Mouse (Mus musculus) neural tube, embryonic 12.5 days (tissue): ENCODE results near the gene Lmod3. TPM values are rescaled to one million over a fixed set of nuclear protein-coding genes. Genes with fewer than 3 reads are reported as not detected.

Source experiments
- ATAC-seq: fragments of 200-750 bp; cut with Nextera tagmentation; 2 replicates; pipeline ENCODE4 v1.8.0; 2017; ENCODE audit warnings: low read depth, mild to moderate bottlenecking, moderate TSS enrichment, moderate library complexity; ENCODE audit not compliant: low FRiP score
- H3K27ac ChIP-seq: fragments of 300-500 bp; sonication (generic); 2 replicates; pipeline ENCODE4 v1.5.1; 2016
- H3K27me3 ChIP-seq: fragments of 300-500 bp; sonication (generic); replicated peaks from 2 replicates; pipeline ENCODE4 v1.6.1; 2016; ENCODE audit warnings: mild to moderate bottlenecking
- H3K36me3 ChIP-seq: fragments of 300-500 bp; sonication (generic); 2 replicates; pipeline ENCODE4 v1.6.1; 2016; ENCODE audit warnings: mild to moderate bottlenecking
- H3K4me1 ChIP-seq: fragments of 300-500 bp; sonication (generic); 2 replicates; pipeline ENCODE4 v1.6.1; 2016
- H3K4me2 ChIP-seq: fragments of 300-500 bp; sonication (generic); replicated peaks from 2 replicates; pipeline ENCODE4 v1.6.1; 2016; ENCODE audit warnings: mild to moderate bottlenecking
- H3K4me3 ChIP-seq: fragments of 300-500 bp; sonication (generic); 2 replicates; pipeline ENCODE4 v1.5.1; 2016
- H3K9ac ChIP-seq: fragments of 300-500 bp; sonication (generic); 2 replicates; pipeline ENCODE4 v1.6.1; 2016; ENCODE audit warnings: mild to moderate bottlenecking
- H3K9me3 ChIP-seq: fragments of 300-500 bp; sonication (generic); 2 replicates; pipeline ENCODE4 v1.6.1; 2016; ENCODE audit warnings: mild to moderate bottlenecking
- WGBS: fragments of 180-500 bp; shearing (Covaris S2); methylation state at CpG from one replicate; pipeline ENCODE4 v1.1.7; 2016; 5-methylcytosine and 5-hydroxymethylcytosine counted together
- polyA plus RNA-seq: library from polyadenylated mRNA; unstranded; fragments of >200 nt; fragmentation: Nextera tagmentation; extraction: Ambion mirVana; gene quantifications from 2 replicates; pipeline ENCODE4 v1.2.1, GENCODE M21; 2016

Lmod3 gene
- polyA plus RNA-seq, 1 experiment from 2014 or later: 1.8 TPM

DNA sequence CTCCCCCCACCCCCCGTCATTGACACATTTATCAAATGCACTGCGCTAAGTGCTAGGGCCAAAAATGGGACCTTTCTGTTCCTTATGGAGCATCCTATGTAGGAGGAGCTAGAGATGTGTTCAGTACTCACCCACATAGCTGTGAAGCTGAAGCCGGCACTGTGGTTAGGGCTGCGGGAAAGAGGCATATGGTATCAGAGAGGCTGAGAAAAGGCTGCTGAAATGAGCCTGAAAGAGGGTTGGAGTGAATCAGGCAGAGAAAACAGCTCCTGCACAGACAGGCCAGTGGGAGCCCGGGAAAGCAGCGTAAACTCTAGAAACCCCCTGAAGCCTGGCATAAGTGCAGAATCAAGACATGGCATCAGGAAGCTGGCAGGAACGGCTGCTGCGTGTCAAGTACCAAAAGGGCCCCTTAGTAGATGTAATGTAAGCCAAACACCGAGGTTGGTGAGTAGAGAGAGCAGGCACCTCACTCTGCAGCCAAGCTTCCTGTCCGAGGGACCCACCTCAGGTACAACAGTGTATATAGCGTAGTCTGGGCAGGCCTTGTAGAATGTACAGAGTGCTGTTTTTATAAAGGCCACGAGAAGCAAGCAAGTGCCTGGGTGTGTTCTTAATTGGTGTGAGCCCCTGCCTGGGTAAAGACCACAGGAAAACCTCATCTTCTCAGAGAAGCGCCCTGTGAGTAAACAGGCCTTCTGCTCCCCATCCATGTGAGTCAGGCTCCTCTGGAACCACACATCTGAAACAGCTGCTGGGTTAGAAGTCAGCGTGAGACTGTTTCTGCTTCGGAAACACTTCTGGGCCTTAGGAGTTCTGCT lies 31.1 kb downstream of the Lmod3 start:
- Histone ChIP-seq H3K4me3 (no peak overlapping the region), H3K27ac (no peak overlapping the region), H3K4me2 (no peak overlapping the region), H3K27me3 (no peaks in the 10 kb centered on the region), H3K9ac (no peak overlapping the region), H3K9me3 (no peaks in the 10 kb centered on the region), H3K36me3 (no peaks in the 10 kb centered on the region; the same call in 1 of the 2 replicates), H3K4me1 (peaks cover 12% of the 10 kb centered on the region)
- no peak for ATAC-seq
- WGBS: 74% methylated on average over 15 of the region's 15 CpGs

- H3K9me3 ChIP-seq: no peaks in the 10 kb centered on the region
- H3K27me3 ChIP-seq: no peaks in the 10 kb centered on the region
- no peak overlapping the region for H3K4me3 ChIP-seq
- H3K27ac ChIP-seq: no peak overlapping the region
- ATAC-seq: no peak
- peaks cover 6% of the 10 kb centered on the region; the same call in 1 of the 2 replicates for H3K4me1 ChIP-seq
- H3K36me3 ChIP-seq: no peaks in the 10 kb centered on the region
- H3K4me2 ChIP-seq: no peak overlapping the region
- WGBS: 61% methylated on average over 5 of the region's 5 CpGs
- H3K9ac ChIP-seq: no peak overlapping the region
Measured at GRCm38 (mm10) chr6:97220672-97221071, 31.9 kb downstream of the Lmod3 start.

DNA sequence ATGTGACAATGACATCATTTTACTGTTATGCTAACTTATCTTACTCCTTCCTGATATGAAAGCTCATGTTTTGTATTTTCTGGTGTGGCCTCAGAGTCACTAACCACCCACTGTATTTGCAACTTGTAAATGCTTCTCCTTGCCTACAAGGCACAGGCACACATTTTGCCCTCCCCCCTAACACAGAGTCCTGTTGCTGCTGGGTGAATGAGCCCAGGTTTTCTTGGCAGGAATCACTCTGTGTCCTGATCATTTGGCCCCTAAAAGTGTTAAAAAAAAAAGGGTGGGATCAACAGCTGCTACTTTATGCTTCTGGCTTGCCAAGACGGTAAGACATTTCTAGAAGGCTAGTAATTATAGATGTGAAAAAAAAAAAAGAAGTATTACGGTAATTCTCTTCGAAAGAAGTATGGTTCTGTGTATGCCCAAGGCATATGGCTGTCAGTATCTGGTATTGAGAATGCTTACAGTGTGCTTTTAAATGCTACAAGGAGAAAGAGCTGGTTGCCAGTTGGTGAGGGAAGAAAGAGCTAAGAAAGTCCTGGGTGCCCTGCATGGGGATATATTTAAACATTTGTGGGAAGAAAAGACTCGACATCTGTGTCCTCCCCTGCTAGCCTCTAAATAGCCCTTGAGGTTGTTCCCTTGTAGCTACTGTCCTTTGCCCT lies 36.3 kb downstream of the Lmod3 start:
- ATAC-seq: no peak
- 83% methylated on average over 4 of the region's 4 CpGs for WGBS
- no peak overlapping the region for H3K4me2 ChIP-seq
- H3K27me3 ChIP-seq: no peaks in the 10 kb centered on the region
- no peaks in the 10 kb centered on the region for H3K9me3 ChIP-seq
- H3K4me3 ChIP-seq: no peak overlapping the region
- no peak overlapping the region for H3K27ac ChIP-seq
- H3K4me1 ChIP-seq: peaks cover 9% of the 10 kb centered on the region
- no peak overlapping the region for H3K9ac ChIP-seq
- peaks cover 8% of the 10 kb centered on the region for H3K36me3 ChIP-seq

DNA sequence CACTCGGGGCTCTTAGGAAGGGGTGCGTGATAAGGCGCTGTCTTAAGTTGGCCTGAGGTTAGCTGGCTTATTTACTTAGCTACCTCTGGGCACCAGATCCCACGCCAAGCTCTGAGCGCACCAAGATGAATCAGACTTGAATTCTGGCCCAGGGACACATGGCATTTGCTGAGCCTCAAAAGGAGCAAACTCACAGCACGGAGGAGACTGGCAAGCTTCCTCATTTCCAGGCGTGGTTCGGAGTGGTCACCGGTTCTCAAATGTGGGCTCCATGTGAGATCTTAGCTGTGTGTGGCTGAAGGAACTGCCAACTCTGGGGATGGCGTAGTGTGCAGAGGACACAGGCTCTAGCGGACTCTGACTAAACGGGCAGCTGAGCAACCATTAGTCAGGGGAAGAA lies 40.6 kb downstream of the Lmod3 start:
- Histone ChIP-seq H3K27me3 (no peaks in the 10 kb centered on the region), H3K4me1 (peaks cover 15% of the 10 kb centered on the region), H3K9ac (peak overlapping the region; percentile 59; the same call in 1 of the 2 replicates), H3K4me2 (peak overlapping the region; percentile 70), H3K4me3 (no peak overlapping the region), H3K36me3 (peaks cover 8% of the 10 kb centered on the region), H3K27ac (no peak overlapping the region), H3K9me3 (no peaks in the 10 kb centered on the region)
- no peak for ATAC-seq
- 79% methylated on average over 12 of the region's 12 CpGs for WGBS

DNA sequence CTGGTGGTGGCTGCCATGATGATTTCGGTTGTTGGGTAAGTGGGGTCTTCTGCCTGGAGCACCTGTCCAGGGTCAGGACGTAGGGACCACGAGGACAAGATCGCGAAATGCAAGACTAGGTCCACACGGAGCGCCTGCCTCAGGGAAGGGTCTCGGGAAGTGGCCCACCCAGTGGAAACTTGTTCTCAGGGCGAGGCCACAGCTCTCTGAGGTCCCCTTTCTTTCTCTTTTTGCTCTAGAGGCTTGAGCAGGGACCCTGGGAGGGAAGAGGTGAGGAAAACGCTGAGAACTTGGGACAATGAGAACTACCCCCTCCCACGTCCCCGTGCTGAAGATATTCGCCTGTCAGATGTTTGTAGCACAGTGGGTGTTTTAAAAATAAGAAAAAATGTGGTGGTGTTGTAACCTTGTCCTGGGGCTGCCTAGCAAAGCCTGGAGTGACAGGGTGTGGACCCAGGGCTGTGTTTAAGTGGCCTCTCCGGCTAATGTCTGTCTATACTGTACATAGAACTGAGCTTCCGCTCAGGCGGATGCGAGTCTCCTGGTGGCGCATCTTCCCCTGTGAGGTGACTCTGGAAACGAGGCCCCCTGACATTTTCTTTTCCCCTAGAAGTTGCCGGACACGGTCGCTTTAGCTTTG lies 41.5 kb downstream of the Lmod3 start:
- Histone ChIP-seq H3K4me1 (peaks cover 15% of the 10 kb centered on the region), H3K4me3 (peak overlapping the region; percentile 52), H3K27ac (no peak overlapping the region), H3K36me3 (peaks cover 8% of the 10 kb centered on the region), H3K9ac (peak overlapping the region; percentile 59), H3K27me3 (no peaks in the 10 kb centered on the region), H3K9me3 (no peaks in the 10 kb centered on the region), H3K4me2 (peak overlapping the region; percentile 70)
- peak; percentile 67 for ATAC-seq
- 5% methylated on average over 22 of the region's 22 CpGs for WGBS

GRCm38 (mm10) chr6:97210191-97210961 lies 42.2 kb downstream of the Lmod3 start, which contains the start of gene Arl6ip5:
Gene Arl6ip5 (plus strand): TSS chr6:97210689.
- Histone ChIP-seq H3K27me3 (no peaks in the 10 kb centered on the region), H3K9ac (peak within 1 kb of the TSS; percentile 59), H3K9me3 (no peaks in the 10 kb centered on the region), H3K4me1 (peaks cover 15% of the 10 kb centered on the region), H3K4me3 (peak within 1 kb of the TSS; percentile 52), H3K27ac (no peak within 1 kb of the TSS), H3K36me3 (peaks cover 8% of the 10 kb centered on the region), H3K4me2 (peak within 1 kb of the TSS; percentile 70)
- ATAC-seq: peak; percentile 73
- 12% methylated on average over 32 of the region's 32 CpGs for WGBS

- 83% methylated on average over 4 of the region's 4 CpGs for WGBS
- Histone ChIP-seq H3K9ac (no peak overlapping the region), H3K9me3 (no peaks in the 10 kb centered on the region), H3K27me3 (no peaks in the 10 kb centered on the region), H3K36me3 (peaks cover 3% of the 10 kb centered on the region; the same call in 1 of the 2 replicates), H3K4me1 (peaks cover 15% of the 10 kb centered on the region), H3K4me3 (no peak overlapping the region), H3K27ac (no peak overlapping the region), H3K4me2 (no peak overlapping the region)
- ATAC-seq: no peak
Measured at GRCm38 (mm10) chr6:97209751-97210150, 42.8 kb downstream of the Lmod3 start.

DNA sequence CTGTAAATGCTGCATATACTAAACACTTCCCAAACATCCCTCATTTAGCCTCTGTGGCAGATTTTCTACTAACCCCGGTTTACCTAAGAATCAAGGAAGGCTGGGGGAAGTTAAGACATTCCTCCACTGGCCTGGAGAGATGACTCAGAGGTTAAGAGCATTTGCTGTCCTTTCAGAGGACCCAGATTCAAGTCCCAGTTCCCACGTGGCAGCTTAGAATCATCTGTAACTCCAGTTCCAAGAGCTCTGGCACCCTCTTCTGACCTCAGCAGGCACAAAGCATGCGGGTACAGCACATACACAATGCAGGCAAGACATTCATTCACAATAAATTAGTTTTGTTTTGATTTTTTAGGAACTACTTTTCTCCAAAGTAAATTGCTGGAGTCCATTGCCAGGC lies 43.4 kb downstream of the Lmod3 start:
- 52% methylated on average over 3 of the region's 3 CpGs for WGBS
- ATAC-seq: no peak
- Histone ChIP-seq H3K27ac (no peak overlapping the region), H3K36me3 (no peaks in the 10 kb centered on the region), H3K9ac (no peak overlapping the region), H3K4me3 (no peak overlapping the region), H3K4me1 (peaks cover 19% of the 10 kb centered on the region), H3K9me3 (no peaks in the 10 kb centered on the region), H3K27me3 (no peaks in the 10 kb centered on the region), H3K4me2 (no peak overlapping the region)

GRCm38 (mm10) chr6:97208406-97208805 lies 44.2 kb downstream of the Lmod3 start:
- no peak overlapping the region for H3K9ac ChIP-seq
- no peak overlapping the region for H3K27ac ChIP-seq
- no peak overlapping the region for H3K4me2 ChIP-seq
- no peaks in the 10 kb centered on the region for H3K9me3 ChIP-seq
- H3K4me1 ChIP-seq: peaks cover 25% of the 10 kb centered on the region
- H3K27me3 ChIP-seq: no peaks in the 10 kb centered on the region
- H3K4me3 ChIP-seq: no peak overlapping the region
- no peaks in the 10 kb centered on the region for H3K36me3 ChIP-seq
- WGBS: 37% methylated on average over 3 of the region's 3 CpGs
- ATAC-seq: no peak

- Histone ChIP-seq H3K4me1 (peaks cover 23% of the 10 kb centered on the region), H3K4me2 (no peak overlapping the region), H3K4me3 (no peak overlapping the region), H3K27me3 (no peaks in the 10 kb centered on the region), H3K27ac (no peak overlapping the region), H3K9me3 (no peaks in the 10 kb centered on the region), H3K9ac (no peak overlapping the region), H3K36me3 (no peaks in the 10 kb centered on the region)
- no peak for ATAC-seq
- WGBS: 84% methylated on average over 4 of the region's 4 CpGs
Measured at GRCm38 (mm10) chr6:97207085-97207484, 45.5 kb downstream of the Lmod3 start.

DNA sequence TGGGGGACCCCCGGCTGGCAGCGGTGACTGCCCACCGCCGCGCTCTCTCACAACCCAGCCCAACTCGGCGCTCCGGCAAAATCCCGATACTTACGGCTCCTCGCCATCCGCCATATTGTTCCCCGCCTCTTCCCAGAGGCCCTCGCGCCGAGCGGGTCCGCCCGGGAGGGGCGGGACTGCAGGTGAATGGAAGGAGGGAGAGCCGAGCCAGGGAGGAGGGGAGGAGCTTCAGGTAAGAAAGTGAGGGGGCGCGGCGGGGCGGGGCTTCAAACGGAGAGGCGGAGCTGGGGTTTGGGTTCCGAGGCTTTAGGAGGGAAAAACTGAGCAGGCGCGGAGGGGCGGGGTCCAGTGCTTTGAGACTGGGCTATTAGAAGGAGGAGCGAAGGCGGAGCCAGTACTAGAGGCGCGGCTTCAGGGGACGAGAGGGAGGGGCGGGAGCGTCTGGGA lies 47.1 kb downstream of the Lmod3 start, which contains the start of gene Uba3:
Uba3 (minus strand) TSS at position 209 of the 447 bp plus-strand sequence.
- H3K36me3 ChIP-seq: no peaks in the 10 kb centered on the region
- peaks cover 15% of the 10 kb centered on the region for H3K4me1 ChIP-seq
- H3K4me3 ChIP-seq: peak within 1 kb of the TSS; percentile 92
- H3K9ac ChIP-seq: peak within 1 kb of the TSS; percentile 92
- no peaks in the 10 kb centered on the region for H3K9me3 ChIP-seq
- H3K27ac ChIP-seq: peak within 1 kb of the TSS; percentile 29; the same call in 1 of the 2 replicates
- peak; percentile 96 for ATAC-seq
- H3K27me3 ChIP-seq: no peaks in the 10 kb centered on the region
- H3K4me2 ChIP-seq: peak within 1 kb of the TSS; percentile 72
- under 1% methylated on average over 38 of the region's 38 CpGs for WGBS
